Mouse (Mus musculus): ENCODE data around the gene Socs3. TPM values are rescaled to one million over a fixed set of nuclear protein-coding genes. Genes with fewer than 3 reads are reported as not detected.

Socs3 gene
- polyA plus RNA-seq, 1 experiment from 2014 or later = 11.7 TPM

GRCm38 (mm10) chr11:118009865-118010571 is 40.2 kb upstream of the Socs3 start:
- 45% methylated on average over 4 of the region's 4 CpGs for WGBS
- Histone ChIP-seq H3K27me3 (ENCODE audit: insufficient read depth, low read length) (no peaks in the 10 kb centered on the region), H3K4me1 (replicated peaks; ENCODE audit: insufficient read depth, low read length) (peaks cover 24% of the 10 kb centered on the region), H3K4me3 (replicated peaks; ENCODE audit: low read depth, low read length) (no peak overlapping the region), H3K9ac (ENCODE audit: low read depth, low read length) (peak overlapping the region; percentile 40; the same call in 1 of the 2 replicates), H3K9me3 (replicated peaks; ENCODE audit: low read length) (no peaks in the 10 kb centered on the region), H3K4me2 (ENCODE audit: low read length) (no peak overlapping the region), H3K27ac (peak overlapping the region; percentile 60; the same call in 1 of the 2 replicates), H3K36me3 (ENCODE audit: insufficient read depth, low read length) (peaks cover 18% of the 10 kb centered on the region)
- ATAC-seq (replicated peaks; ENCODE audit: low FRiP score, low read depth) = 0 out of 2 replicates have a peak, but pooled peaks have one; percentile 19
- TF ChIP-seq CTCF (IDR thresholded peaks at IDR 0.05; ENCODE audit: low read depth) = no peak
- DNase-seq (ENCODE audit: low spot score) = no peak

GRCm38 (mm10) chr11:118008843-118009242 is 39.0 kb upstream of the Socs3 start:
- DNase-seq (ENCODE audit: low spot score) = no peak
- ATAC-seq (replicated peaks; ENCODE audit: low FRiP score, low read depth) = no peak
- Histone ChIP-seq H3K4me1 (replicated peaks; ENCODE audit: insufficient read depth, low read length) (peaks cover 31% of the 10 kb centered on the region), H3K4me3 (replicated peaks; ENCODE audit: low read depth, low read length) (no peak overlapping the region), H3K9ac (ENCODE audit: low read depth, low read length) (no peak overlapping the region), H3K9me3 (replicated peaks; ENCODE audit: low read length) (no peaks in the 10 kb centered on the region), H3K4me2 (ENCODE audit: low read length) (no peak overlapping the region), H3K27ac (no peak overlapping the region), H3K27me3 (ENCODE audit: insufficient read depth, low read length) (no peaks in the 10 kb centered on the region), H3K36me3 (ENCODE audit: insufficient read depth, low read length) (peaks cover 15% of the 10 kb centered on the region)
- no peak for TF ChIP-seq CTCF (IDR thresholded peaks at IDR 0.05; ENCODE audit: low read depth)
- WGBS = 67% methylated on average over 8 of the region's 8 CpGs

- Histone ChIP-seq H3K9me3 (replicated peaks; ENCODE audit: low read length) (no peaks in the 10 kb centered on the region), H3K4me3 (replicated peaks; ENCODE audit: low read depth, low read length) (no peak overlapping the region), H3K4me2 (ENCODE audit: low read length) (no peak overlapping the region), H3K27ac (no peak overlapping the region), H3K27me3 (ENCODE audit: insufficient read depth, low read length) (no peaks in the 10 kb centered on the region), H3K9ac (ENCODE audit: low read depth, low read length) (no peak overlapping the region), H3K36me3 (ENCODE audit: insufficient read depth, low read length) (peaks cover 19% of the 10 kb centered on the region), H3K4me1 (replicated peaks; ENCODE audit: insufficient read depth, low read length) (peaks cover 34% of the 10 kb centered on the region)
- TF ChIP-seq CTCF (IDR thresholded peaks at IDR 0.05; ENCODE audit: low read depth) = no peak
- 64% methylated on average over 5 of the region's 5 CpGs for WGBS
- DNase-seq (ENCODE audit: low spot score) (no peak), ATAC-seq (replicated peaks; ENCODE audit: low FRiP score, low read depth) (no peak)
These were observed 38.4 kb upstream of the Socs3 start for GRCm38 (mm10) chr11:118008144-118008805.

- H3K36me3 ChIP-seq (ENCODE audit: insufficient read depth, low read length) = peaks cover 23% of the 10 kb centered on the region
- H3K9ac ChIP-seq (ENCODE audit: low read depth, low read length) = no peak overlapping the region
- H3K4me2 ChIP-seq (ENCODE audit: low read length) = no peak overlapping the region
- no peak for TF ChIP-seq CTCF (IDR thresholded peaks at IDR 0.05; ENCODE audit: low read depth)
- 69% methylated on average over 8 of the region's 8 CpGs for WGBS
- ATAC-seq (replicated peaks; ENCODE audit: low FRiP score, low read depth) (peak; percentile 23), DNase-seq (ENCODE audit: low spot score) (no peak)
- H3K27me3 ChIP-seq (ENCODE audit: insufficient read depth, low read length) = no peaks in the 10 kb centered on the region
- H3K4me1 ChIP-seq (replicated peaks; ENCODE audit: insufficient read depth, low read length) = peaks cover 34% of the 10 kb centered on the region
- no peak overlapping the region for H3K27ac ChIP-seq
- no peak overlapping the region for H3K4me3 ChIP-seq (replicated peaks; ENCODE audit: low read depth, low read length)
- no peaks in the 10 kb centered on the region for H3K9me3 ChIP-seq (replicated peaks; ENCODE audit: low read length)
These were observed 37.8 kb upstream of the Socs3 start for GRCm38 (mm10) chr11:118007460-118008143.

- peak overlapping the region; percentile 84 for H3K27ac ChIP-seq
- peaks cover 44% of the 10 kb centered on the region for H3K36me3 ChIP-seq (ENCODE audit: insufficient read depth, low read length)
- peak; percentile 56; the same call in 1 of the 2 replicates for ATAC-seq (replicated peaks; ENCODE audit: low FRiP score, low read depth)
- peaks cover 20% of the 10 kb centered on the region for H3K4me1 ChIP-seq (replicated peaks; ENCODE audit: insufficient read depth, low read length)
- no peaks in the 10 kb centered on the region for H3K27me3 ChIP-seq (ENCODE audit: insufficient read depth, low read length)
- H3K9me3 ChIP-seq (replicated peaks; ENCODE audit: low read length) = no peaks in the 10 kb centered on the region
- H3K9ac ChIP-seq (ENCODE audit: low read depth, low read length) = no peak overlapping the region
- no peak overlapping the region for H3K4me2 ChIP-seq (ENCODE audit: low read length)
- TF ChIP-seq CTCF (IDR thresholded peaks at IDR 0.05; ENCODE audit: low read depth) = no peak
- no peak overlapping the region for H3K4me3 ChIP-seq (replicated peaks; ENCODE audit: low read depth, low read length)
- DNase-seq (ENCODE audit: low spot score) = peak; percentile 86
- WGBS = 42% methylated on average over 5 of the region's 5 CpGs
These were observed 34.4 kb upstream of the Socs3 start for GRCm38 (mm10) chr11:118004217-118004616.

- Histone ChIP-seq H3K27me3 (ENCODE audit: insufficient read depth, low read length) (no peaks in the 10 kb centered on the region), H3K4me3 (replicated peaks; ENCODE audit: low read depth, low read length) (no peak overlapping the region), H3K9ac (ENCODE audit: low read depth, low read length) (no peak overlapping the region), H3K4me1 (replicated peaks; ENCODE audit: insufficient read depth, low read length) (peaks cover 17% of the 10 kb centered on the region; the same call in 1 of the 2 replicates), H3K4me2 (ENCODE audit: low read length) (no peak overlapping the region; the same call in 1 of the 2 replicates), H3K36me3 (ENCODE audit: insufficient read depth, low read length) (peaks cover 44% of the 10 kb centered on the region), H3K9me3 (replicated peaks; ENCODE audit: low read length) (no peaks in the 10 kb centered on the region), H3K27ac (peak overlapping the region; percentile 84)
- no peak for TF ChIP-seq CTCF (IDR thresholded peaks at IDR 0.05; ENCODE audit: low read depth)
- peak; percentile 23; the same call in 1 of the 2 replicates for ATAC-seq (replicated peaks; ENCODE audit: low FRiP score, low read depth)
- peak; percentile 85 for DNase-seq (ENCODE audit: low spot score)
- WGBS = 45% methylated on average over 5 of the region's 5 CpGs
These were observed 33.9 kb upstream of the Socs3 start for GRCm38 (mm10) chr11:118003718-118004117.

Data from kidney, postnatal 0 days (tissue).